Mouse (Mus musculus) forebrain, embryonic 11.5 days (tissue): Measurements from ENCODE around the gene Fbxo31. TPM values are rescaled to one million over a fixed set of nuclear protein-coding genes. Genes with fewer than 3 reads are reported as not detected.
"Not testable (repeated sequence)": the region's sequence is repeated elsewhere in the genome, so short reads cannot be mapped to it uniquely, and the experiment has no call there.

Experiments used
- ATAC-seq: fragments of 200-750 bp; cut with Nextera tagmentation; replicated peaks from 2 replicates; pipeline ENCODE4 v1.8.0; 2017; ENCODE audit warnings: moderate TSS enrichment; ENCODE audit not compliant: low FRiP score
- DNase-seq: peaks from one replicate; pipeline ENCODE4 v3.0.0-alpha.2; 2017; ENCODE audit warnings: low spot score
- H3K27ac ChIP-seq: fragments of 300-500 bp; sonication (generic); 2 replicates; pipeline ENCODE4 v1.5.1; 2014; ENCODE audit warnings: low read depth, low read length
- H3K27me3 ChIP-seq: fragments of 300-500 bp; sonication (generic); 2 replicates; pipeline ENCODE4 v1.6.1; 2014; ENCODE audit warnings: mild to moderate bottlenecking, low read length, mixed read lengths; ENCODE audit not compliant: control insufficient read depth, insufficient read depth
- H3K36me3 ChIP-seq: fragments of 300-500 bp; sonication (generic); 2 replicates; pipeline ENCODE4 v1.6.1; 2014; ENCODE audit warnings: mild to moderate bottlenecking, low read length, moderate library complexity, mixed read lengths; ENCODE audit not compliant: control insufficient read depth, insufficient read depth
- H3K4me1 ChIP-seq: fragments of 300-500 bp; sonication (generic); replicated peaks from 2 replicates; pipeline ENCODE4 v1.6.1; 2014; ENCODE audit warnings: low read length, mixed read lengths; ENCODE audit not compliant: control insufficient read depth, insufficient read depth
- H3K4me2 ChIP-seq: fragments of 300-500 bp; sonication (generic); 2 replicates; pipeline ENCODE4 v1.6.1; 2014; ENCODE audit warnings: low read depth, mild to moderate bottlenecking, low read length, moderate library complexity, mixed read lengths; ENCODE audit not compliant: severe bottlenecking
- H3K4me3 ChIP-seq: fragments of 300-500 bp; sonication (generic); 2 replicates; pipeline ENCODE4 v1.5.1; 2014; ENCODE audit warnings: low read depth, low read length
- H3K9ac ChIP-seq: fragments of 300-500 bp; sonication (generic); 2 replicates; pipeline ENCODE4 v1.6.1; 2014; ENCODE audit warnings: low read length
- H3K9me3 ChIP-seq: fragments of 300-500 bp; sonication (generic); 2 replicates; pipeline ENCODE4 v1.6.1; 2016; ENCODE audit warnings: low read length, mixed read lengths; ENCODE audit not compliant: control insufficient read depth
- WGBS: fragments of 180-500 bp; shearing (Covaris S2); extraction: QIAGEN DNeasy Blood & Tissue Kit; methylation state at CpG from one replicate; pipeline ENCODE4 v1.1.7; 2014; 5-methylcytosine and 5-hydroxymethylcytosine counted together
- polyA plus RNA-seq: library from polyadenylated mRNA; unstranded; fragments of >200 nt; fragmentation: Nextera tagmentation; extraction: Ambion mirVana; gene quantifications from 2 replicates; pipeline ENCODE4 v1.2.1, GENCODE M21; 2014

Gene Fbxo31
- polyA plus RNA-seq, 1 experiment from 2014 or later: 17.2 TPM

DNA sequence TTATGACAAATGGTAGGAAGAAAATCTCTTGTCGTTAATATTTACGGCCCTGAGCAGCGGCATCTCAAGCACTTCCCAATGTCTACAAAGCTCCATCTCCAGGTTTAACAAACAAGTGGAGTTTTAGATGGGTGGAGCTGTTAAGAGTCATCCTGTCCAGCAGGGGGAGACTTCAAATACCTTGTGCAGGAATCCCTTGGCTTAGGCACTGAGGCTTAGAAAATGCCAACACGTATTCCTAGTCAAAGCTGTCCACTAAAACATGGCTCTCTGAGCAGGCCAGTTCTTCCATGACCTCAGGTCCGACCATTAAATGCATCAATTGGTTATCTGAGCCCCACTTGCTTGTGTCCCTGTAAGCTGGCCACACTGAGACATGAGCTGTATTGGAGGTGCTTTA is 29.1 kb upstream of the Fbxo31 start:
- Histone ChIP-seq H3K4me1 (no peaks in the 10 kb centered on the region), H3K4me2 (no peak overlapping the region), H3K36me3 (peaks cover 17% of the 10 kb centered on the region), H3K4me3 (no peak overlapping the region), H3K9me3 (no peaks in the 10 kb centered on the region), H3K9ac (no peak overlapping the region), H3K27ac (no peak overlapping the region), H3K27me3 (no peaks in the 10 kb centered on the region)
- DNase-seq (no peak), ATAC-seq (no peak)
- 94% methylated on average over 5 of the region's 5 CpGs for WGBS

DNA sequence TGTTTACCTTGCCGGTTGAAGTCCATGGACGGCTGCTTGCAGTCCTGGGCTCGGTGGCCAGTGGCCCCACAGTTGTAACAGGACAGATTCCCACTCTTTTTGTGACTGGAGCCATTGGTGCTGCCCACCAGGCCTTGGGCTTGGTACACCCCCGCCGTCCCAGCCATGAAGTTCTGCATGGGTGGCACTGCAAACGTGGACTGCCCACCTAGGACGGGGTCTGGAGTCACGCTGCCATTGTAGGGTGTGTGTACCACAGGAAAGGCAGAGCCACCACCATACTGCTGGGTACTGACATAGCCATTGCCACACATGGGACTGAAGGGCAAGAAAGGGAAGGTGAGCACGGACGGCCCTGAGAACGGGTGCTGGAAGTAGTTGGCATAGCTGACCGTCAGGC is 25.2 kb upstream of the Fbxo31 start:
- H3K4me2 ChIP-seq: no peak overlapping the region
- H3K4me3 ChIP-seq: no peak overlapping the region
- ATAC-seq (no peak), DNase-seq (no peak)
- no peaks in the 10 kb centered on the region for H3K4me1 ChIP-seq
- H3K27ac ChIP-seq: no peak overlapping the region
- no peaks in the 10 kb centered on the region for H3K27me3 ChIP-seq
- WGBS: 94% methylated on average over 12 of the region's 12 CpGs
- H3K9me3 ChIP-seq: no peaks in the 10 kb centered on the region
- no peak overlapping the region for H3K9ac ChIP-seq
- peaks cover 16% of the 10 kb centered on the region for H3K36me3 ChIP-seq

DNA sequence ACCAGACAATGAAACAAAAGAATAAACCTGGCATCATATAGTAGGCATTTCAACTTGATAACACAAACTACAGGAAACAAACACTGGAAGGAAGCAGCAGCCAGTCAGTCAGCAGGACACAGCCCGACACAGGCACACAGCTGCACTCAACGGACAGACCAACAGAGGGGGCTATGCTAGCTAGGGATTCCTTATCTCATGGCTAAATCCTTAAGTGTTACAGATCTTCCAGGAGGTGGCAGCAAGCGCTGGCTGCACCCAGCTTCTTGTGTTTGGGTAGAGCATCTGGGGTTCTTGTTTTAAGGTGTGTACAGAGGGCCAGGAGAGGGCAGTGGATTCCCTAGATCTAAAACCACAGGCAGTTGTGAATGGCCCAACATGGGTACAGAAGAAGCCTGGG is 24.3 kb upstream of the Fbxo31 start:
- H3K4me3 ChIP-seq: no peak overlapping the region
- DNase-seq: peak; percentile 72
- ATAC-seq: no peak
- no peaks in the 10 kb centered on the region for H3K27me3 ChIP-seq
- H3K36me3 ChIP-seq: peaks cover 16% of the 10 kb centered on the region
- no peaks in the 10 kb centered on the region for H3K4me1 ChIP-seq
- 36% methylated on average over 3 of the region's 3 CpGs for whole genome bisulfite sequencing
- no peaks in the 10 kb centered on the region for H3K9me3 ChIP-seq
- H3K27ac ChIP-seq: no peak overlapping the region
- no peak overlapping the region for H3K9ac ChIP-seq
- no peak overlapping the region for H3K4me2 ChIP-seq

DNA sequence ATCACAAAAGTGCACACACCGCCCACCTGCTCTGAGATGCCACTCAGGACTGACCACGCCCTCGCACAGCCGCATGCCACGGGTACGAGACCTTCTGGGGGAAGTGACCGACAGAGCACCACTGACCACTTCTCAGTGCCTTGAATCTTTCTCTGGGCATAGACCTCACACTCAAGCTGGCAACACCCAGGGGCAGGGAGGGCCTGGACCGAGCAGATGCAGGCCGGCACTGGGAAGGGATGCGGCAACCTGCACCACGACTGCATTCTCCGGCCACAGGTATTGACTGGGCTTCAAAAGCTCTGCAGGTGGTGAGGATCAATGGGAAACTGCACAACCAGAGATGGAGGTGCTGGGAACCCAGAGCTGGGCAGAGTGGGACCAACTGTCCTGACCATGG is 23.8 kb upstream of the Fbxo31 start:
- Histone ChIP-seq H3K4me2 (no peak overlapping the region), H3K4me1 (no peaks in the 10 kb centered on the region), H3K4me3 (no peak overlapping the region), H3K27me3 (no peaks in the 10 kb centered on the region), H3K9ac (no peak overlapping the region), H3K27ac (no peak overlapping the region), H3K9me3 (no peaks in the 10 kb centered on the region), H3K36me3 (peaks cover 16% of the 10 kb centered on the region)
- WGBS: 95% methylated on average over 12 of the region's 12 CpGs
- DNase-seq: no peak
- no peak for ATAC-seq

DNA sequence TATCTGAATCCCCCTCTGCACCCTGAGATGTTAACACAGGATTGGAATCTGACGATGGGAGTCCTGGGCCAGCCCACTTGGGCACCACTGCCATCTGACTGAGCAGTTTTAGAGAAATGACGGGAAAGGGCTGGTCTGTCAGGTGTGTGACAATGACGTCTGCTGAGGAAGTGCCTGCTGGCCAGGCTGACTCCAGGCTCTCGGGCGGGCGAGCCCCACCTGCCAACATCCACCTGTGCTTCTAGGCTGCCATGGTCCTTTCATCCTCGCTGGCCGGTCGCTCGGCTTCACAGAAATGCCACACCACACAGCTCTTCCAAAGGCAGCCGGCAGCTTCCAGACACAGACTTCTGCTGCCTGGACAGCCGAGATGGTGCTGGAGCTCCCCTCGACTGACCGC is 21.2 kb upstream of the Fbxo31 start:
- no peaks in the 10 kb centered on the region for H3K27me3 ChIP-seq
- H3K4me3 ChIP-seq: no peak overlapping the region
- 91% methylated on average over 14 of the region's 14 CpGs for WGBS
- no peaks in the 10 kb centered on the region for H3K9me3 ChIP-seq
- H3K4me1 ChIP-seq: no peaks in the 10 kb centered on the region
- no peak overlapping the region for H3K4me2 ChIP-seq
- no peak overlapping the region for H3K27ac ChIP-seq
- no peak for DNase-seq
- peaks cover 12% of the 10 kb centered on the region for H3K36me3 ChIP-seq
- no peak for ATAC-seq
- no peak overlapping the region for H3K9ac ChIP-seq

DNA sequence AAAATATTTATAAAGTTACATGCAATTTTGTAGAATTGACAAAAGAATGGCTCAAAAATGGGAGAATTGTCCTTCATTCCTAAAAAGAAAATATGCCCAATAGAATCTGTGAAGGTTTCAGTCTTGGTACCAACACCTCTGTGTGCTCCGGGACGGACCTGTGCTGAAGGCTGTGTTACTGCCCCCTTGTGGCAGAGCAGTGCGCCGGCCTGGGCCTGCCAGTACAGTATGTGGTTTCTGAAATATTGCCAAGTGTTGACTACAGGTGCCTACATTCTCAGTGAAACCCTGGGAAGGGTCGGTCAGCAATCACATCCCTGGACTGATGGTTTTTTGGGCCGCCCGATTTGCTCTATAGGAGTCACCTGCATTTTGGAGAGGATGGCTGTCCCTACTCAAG is 20.3 kb upstream of the Fbxo31 start:
- peak; percentile 76 for ATAC-seq
- WGBS: 33% methylated on average over 7 of the region's 7 CpGs

DNA sequence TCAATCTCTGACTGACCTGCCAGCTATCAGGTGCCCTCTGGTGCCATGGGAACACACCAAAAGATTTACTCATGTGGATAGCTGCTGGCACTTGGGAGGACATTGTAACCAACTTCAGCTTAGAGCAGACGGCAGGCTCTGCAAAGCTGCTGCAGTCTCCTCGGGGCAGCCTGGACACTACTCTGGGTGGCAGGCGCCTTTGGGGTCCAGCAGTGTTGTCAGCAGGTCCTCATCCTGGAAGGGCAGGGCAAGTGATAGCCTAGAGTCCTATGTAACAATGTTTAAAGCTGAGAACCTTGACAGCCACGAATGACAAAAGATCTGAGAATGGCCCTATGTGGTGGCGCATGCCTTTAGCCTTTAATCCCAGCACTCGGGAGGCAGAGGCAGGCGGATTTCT is 19.6 kb upstream of the Fbxo31 start:
- Histone ChIP-seq H3K9ac (no peak overlapping the region), H3K9me3 (no peaks in the 10 kb centered on the region)

More for the DNA sequence above, 20.3 kb upstream of the Fbxo31 start:
- no peaks in the 10 kb centered on the region for H3K4me1 ChIP-seq
- no peak overlapping the region for H3K4me2 ChIP-seq
- H3K9ac ChIP-seq: no peak overlapping the region
- no peaks in the 10 kb centered on the region for H3K9me3 ChIP-seq
- H3K36me3 ChIP-seq: peaks cover 6% of the 10 kb centered on the region
- H3K27ac ChIP-seq: no peak overlapping the region
- H3K4me3 ChIP-seq: no peak overlapping the region
- peak; percentile 90 for DNase-seq
- H3K27me3 ChIP-seq: no peaks in the 10 kb centered on the region

DNA sequence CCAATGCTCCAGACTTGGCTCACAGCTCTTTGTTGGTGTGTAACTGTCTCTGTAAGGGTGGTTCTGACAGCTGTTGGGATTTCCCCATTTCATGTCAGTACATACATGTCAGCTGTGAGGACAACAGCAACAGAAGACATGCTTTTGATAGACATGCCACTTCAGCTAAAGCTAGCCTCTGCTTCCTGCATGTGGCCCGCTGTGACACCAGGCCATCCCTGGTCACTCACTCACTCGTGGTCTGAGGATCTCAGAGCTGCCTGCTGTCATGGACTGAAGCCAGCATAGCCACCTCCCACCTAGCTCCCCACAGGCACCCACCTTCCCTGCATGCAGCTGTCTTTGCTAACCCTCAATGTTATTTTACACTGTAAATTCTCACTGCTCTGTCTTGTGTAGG is 18.9 kb upstream of the Fbxo31 start:
- not testable (repeated sequence) for H3K9me3 ChIP-seq, H3K27ac ChIP-seq, H3K4me2 ChIP-seq, DNase-seq, H3K27me3 ChIP-seq, H3K36me3 ChIP-seq, H3K4me1 ChIP-seq, H3K4me3 ChIP-seq, H3K9ac ChIP-seq, ATAC-seq
- 87% methylated on average over 2 of the region's 2 CpGs for WGBS

More for the DNA sequence above, 19.6 kb upstream of the Fbxo31 start:
- peaks cover 3% of the 10 kb centered on the region; the same call in 1 of the 2 replicates for H3K36me3 ChIP-seq
- ATAC-seq (no peak), DNase-seq (no peak)
- 92% methylated on average over 7 of the region's 7 CpGs for WGBS
- H3K27me3 ChIP-seq: no peaks in the 10 kb centered on the region
- no peak overlapping the region for H3K27ac ChIP-seq
- H3K4me1 ChIP-seq: no peaks in the 10 kb centered on the region
- H3K4me3 ChIP-seq: no peak overlapping the region
- no peak overlapping the region for H3K4me2 ChIP-seq

DNA sequence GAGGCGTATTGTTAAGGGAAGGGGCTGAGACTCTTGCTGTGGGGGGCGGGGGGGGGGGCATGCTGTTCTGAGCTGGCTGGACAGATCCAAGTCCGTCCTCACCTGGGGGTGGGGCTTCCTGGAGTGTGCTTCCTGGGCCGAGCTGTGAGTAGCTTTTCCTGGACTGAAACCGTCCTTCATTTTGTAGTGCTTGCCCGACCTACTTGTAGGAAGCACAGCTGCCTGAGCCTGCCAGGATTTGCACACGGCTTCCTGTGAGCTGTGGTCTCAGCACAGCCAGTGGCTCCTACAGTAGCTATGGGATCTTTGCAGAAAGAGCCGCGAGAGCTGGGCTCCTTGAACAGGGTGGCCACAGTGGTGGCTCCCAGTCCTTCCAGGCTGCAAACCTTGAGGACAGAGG is 15.4 kb upstream of the Fbxo31 start:
- Histone ChIP-seq H3K4me2 (no peak overlapping the region), H3K36me3 (no peaks in the 10 kb centered on the region; the same call in 1 of the 2 replicates), H3K9me3 (no peaks in the 10 kb centered on the region), H3K27me3 (no peaks in the 10 kb centered on the region), H3K4me1 (peaks cover 10% of the 10 kb centered on the region; the same call in 1 of the 2 replicates), H3K9ac (no peak overlapping the region), H3K4me3 (no peak overlapping the region), H3K27ac (no peak overlapping the region)
- 81% methylated on average over 9 of the region's 9 CpGs for WGBS
- no peak for DNase-seq
- ATAC-seq: no peak
